Mouse (Mus musculus) adipocyte (in vitro differentiated cells): Measurements from ENCODE around the gene Grip2.

Experiments
- DNase-seq: peaks from one replicate; pipeline ENCODE4 v3.0.0-alpha.2; 2016; ENCODE audit warnings: low spot score

Gene Grip2

DNA sequence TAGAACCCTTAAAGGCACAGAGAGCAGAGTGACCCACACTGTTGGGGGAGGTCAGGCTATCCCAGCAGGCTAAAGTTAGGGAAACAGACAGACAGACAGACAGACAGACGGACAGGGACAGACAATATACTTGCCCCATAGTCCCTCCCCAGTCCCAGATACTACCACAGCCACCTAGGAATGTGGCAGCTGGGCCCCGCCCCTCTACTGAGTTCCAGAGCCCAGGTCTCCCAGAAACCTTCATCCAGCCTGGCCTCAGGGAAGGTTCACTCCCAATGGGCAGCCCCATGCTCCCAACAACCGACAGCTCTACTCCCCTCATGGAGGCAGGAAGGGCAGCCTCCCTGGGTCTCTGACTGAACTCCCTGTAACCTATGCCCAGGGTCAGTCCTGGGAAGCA lies 31.4 kb downstream of the Grip2 start:
- no peak for DNase-seq

DNA sequence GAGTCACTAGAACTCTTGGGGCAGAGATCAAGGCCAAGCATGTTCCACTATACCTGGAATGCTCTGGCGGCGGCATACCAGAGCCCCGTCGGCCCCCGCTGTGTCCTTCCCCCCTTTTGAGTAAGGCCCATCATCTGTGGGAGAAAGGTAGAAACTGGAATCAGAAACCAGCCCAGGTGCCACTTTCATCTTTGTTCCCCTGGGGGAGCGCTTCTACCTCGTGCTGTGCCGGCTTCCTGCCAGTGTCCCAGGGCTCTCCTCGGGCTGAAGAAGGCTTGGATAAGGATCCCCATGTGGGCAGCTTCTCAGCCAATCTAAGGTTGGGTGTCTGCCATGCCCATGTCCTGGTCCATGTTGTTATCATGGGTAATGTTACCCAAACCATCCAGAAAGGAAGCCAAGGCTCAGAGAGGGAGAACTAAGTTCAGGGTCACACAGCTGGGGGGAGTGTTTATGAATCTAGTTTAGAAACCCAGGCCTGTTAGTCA lies 38.7 kb downstream of the Grip2 start:
- no peak for DNase-seq

DNA sequence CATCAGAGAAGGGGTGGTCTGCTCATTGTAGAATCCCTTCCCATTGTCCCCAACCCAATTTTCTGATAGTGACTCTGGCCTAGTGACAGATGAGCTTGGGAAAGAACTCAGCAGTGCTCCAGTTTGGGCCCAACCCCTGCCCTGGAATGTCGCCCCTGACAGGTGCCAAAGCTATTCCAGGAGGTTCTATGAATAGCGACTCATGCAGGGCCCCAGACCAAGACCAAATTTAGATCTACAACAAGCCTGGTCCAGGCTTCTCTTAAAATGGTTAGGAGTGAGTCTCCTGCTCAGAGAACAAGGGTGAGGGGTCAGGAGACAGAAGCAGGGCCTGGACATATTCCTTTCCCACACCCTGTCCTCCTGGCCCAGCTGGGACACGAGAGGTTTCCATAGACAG lies 42.0 kb downstream of the Grip2 start:
- no peak for DNase-seq

DNA sequence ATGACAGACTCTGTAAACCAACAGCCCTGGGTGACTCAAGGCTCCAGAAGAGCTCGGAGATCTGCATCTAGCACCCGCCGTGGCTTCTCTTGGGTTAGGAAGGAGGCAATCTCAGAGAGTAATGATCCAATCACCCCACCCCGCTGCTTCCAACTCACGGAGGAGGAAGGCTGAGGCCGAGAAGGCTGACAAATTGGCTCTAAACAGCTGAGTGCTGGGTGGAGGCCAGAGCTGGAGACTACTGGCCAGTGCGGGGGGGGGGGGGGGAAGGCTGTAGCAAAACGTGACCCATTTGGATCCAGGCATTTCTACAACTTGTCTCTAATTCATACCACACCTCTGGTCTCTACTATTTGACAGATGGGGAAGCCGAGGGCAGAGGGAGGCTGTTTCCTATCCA lies 47.8 kb downstream of the Grip2 start:
- DNase-seq = no peak

DNA sequence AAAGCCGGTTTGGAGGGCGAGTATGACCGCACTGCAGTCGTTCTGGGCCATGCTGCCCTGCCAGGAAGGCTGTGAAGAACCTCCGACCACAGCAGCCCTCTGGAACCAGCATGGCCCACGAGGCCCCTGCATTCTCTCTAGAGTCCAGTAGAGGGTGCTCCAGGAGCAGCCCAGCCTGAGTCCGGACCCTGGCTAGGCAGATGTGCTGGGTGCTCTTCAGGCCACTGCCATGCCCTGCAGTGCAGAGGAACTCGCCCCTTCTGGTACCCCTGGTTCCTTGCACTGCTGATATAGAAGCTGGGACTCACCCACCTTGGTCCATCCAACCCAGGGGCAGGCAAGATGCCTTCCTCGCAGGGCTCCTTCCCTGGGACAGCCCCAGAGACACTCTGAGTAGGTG lies 50.5 kb downstream of the Grip2 start:
- peak; percentile 81 for DNase-seq

DNA sequence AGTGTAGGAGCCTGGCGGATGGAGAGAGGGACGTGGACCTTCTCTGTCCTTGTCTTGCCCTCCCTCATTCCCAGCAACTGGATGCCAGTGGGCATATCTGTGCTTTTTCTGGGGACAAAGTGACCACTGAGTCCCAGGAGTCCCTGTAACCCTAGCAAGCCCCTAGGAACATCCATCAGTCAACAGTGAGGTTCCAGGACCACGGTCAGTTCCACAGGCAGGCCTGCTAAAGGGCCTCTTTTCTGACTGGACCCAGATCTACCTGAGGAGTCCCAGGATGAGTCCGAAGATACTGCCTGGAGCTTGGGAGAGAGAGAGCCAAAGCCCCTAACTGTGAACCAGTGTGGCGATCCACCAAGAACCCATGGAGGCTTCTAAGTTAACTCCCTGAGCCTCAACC lies 53.1 kb downstream of the Grip2 start:
- DNase-seq = no peak

DNA sequence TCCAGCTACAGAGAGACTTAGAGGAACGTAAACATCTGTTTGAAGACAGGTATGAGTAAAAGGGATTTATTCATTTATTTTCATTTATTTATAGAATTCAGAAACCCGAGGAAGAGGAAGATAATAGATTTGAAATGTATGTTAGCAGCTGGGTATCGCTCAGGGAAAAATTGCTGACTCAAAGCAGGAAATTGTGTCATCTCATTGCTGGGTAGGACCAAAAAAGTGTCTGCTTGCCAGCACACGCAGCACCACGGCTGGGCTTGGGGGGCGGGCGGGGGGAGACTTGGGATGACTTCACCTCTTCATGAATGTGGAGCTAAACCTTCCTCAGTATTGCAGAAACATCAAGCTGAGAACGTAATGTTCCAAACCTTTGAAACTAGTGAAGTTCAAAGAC lies 59.5 kb downstream of the Grip2 start:
- DNase-seq = no peak

DNA sequence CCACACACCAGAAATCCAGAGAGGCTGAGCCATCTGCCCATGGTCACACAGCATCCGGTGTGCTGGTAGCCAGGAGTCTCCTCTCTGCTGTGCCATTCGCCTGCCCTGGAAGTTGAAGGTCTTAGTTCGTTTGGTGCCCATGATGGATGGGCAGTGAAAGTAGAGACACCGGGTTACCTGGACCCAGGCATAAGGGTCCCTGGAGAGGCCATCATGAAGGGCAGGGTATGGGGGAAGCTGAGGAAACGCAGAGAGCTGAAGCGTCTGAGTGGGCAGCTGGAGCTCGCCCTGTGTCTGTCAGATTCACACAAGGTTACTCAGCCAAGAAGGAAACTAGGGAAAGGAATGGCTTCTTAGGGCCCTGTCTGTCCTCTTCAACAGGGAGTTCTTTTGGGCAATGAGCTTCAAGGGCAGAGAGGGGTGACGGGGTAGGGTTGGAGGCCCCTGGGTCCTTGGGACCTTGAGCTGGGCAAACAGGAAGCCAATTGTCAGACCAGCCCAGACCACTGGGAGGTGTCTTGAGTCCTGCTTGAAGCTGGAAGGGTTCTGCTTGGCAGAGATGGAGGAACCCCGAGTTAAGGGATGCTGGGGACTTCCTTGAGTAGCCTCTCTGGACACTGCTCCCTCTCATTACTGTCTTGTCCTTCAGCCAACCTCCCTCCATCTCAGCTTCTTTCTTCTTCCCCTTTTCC lies 64.9 kb downstream of the Grip2 start:
- DNase-seq = no peak

DNA sequence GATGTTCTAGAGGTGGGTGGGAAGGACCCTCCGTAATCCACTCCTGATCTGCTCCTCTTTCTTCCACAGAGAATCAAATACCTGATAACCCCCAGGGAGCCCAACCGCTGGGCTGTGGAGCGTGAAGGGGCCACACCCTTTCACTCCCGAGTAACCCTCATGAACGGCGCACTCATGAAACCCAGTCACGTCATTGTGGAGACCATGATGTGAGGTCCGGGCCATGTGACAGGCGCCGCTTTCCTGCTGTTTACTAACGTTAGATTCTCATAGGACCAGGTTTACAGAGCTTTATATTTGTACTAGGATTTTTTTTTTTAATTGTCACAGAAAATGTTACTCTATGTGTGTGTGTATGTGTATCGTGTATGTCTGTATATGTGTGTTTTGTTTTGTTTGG lies 72.2 kb downstream of the Grip2 start:
- no peak for DNase-seq

DNA sequence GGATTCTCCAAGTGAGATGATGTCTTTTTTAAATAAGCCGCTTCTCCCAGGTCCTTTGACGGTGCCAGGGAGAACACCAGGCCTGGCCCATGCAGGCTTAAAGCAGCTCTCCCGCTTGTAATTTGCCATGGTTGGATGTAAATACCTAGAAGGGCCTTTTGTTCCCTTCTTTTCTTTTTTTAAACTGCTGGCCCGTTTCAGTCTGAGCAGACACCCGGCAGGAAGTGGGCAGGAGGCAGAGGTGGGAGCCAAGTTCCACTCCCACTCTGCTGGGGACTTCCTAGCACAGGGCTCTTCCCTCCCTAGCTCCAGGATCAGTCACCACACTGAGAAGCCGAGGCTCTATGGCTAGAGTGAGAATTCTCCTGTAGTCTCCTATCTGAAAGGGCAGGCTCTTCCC lies 73.0 kb downstream of the Grip2 start:
- DNase-seq = no peak

DNA sequence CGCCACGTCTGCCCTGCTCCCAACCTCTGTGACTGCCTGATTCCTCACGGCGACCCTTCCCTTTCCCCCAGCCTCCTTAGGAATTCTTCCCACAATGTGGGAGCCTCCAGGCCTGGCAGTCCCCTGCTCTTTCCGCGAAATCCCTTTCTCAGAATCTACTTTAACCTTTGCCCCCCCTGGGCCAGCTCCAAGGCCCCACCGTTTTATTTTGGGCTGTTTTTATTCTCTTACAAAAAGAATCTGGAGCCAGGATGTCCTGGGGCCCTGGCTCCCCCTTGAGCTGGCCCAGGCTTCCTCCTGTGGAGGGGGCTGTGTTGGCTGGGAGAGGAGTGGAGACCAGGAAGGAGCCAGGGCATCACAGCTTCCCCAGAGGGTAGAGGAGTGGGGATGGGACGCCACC lies 74.2 kb downstream of the Grip2 start:
- DNase-seq = peak; percentile 56

DNA sequence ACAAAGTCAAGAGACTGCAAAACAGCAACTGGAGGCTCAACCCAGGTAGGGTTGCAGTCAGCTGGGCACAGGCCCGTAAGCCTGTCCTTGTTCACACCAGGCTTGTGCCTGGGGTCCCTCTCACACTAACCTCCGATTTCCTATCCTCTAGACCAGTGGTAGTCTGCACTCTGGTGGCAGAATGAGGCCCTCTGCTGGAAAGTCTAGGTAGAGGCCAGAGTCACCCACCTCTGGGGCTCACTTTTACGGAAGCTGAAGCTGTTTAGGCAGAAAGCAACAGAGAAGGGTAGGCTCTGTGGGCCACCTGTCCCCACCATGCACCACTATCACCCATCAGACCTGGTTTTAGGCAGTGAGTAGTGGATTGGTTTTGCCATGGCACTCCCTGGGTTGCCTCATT lies 76.1 kb downstream of the Grip2 start:
- peak; percentile 37 for DNase-seq

DNA sequence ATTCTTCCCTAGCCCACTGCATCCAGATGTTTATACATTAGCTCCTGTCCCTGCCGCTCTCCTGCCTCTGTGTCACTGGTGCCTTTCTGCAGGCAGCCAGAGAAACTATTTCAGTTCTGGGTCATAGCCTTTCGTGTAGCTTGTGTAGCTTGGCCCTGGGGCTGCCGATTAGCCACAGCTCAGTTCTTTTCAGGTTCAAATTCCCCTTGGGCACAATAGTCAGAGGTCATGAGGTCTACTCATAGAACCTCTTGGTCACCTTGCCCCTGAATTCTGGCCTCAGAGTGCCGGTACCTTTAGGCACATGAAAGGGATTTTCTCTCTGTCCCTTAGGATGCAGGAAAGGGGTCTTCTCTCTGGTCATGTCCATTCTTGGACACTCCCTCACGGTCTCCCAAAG lies 80.3 kb downstream of the Grip2 start:
- no peak for DNase-seq

DNA sequence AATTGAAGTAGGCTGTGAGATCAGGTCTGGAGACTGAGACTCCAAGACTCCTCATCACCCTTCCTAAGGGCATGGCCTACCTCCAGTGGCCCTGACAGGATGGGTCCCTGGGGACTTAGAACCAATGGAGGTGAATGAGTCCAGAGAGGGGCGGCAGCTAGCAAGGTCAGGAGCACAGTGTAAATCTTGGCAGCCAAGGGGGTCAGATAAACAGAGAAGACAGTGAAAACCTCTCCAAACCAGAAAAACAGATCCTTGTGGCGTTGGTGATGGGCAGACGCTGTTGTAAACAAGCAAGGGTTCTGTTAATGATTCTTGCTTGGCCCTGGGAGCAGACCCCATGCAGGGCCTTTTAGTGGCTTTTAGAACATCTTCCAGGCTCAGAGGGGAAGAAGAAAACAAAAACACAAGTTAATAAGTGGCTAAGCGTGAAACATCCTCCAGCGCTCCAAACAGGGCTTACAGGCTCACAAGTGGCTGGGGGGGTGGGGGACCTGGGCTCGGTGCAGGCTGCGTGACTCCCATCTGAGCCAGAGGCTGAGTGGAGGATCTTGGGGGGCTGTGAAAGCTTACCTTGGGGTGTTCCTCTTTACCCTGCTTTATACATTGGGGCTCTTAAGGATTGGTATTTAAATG lies 81.0 kb downstream of the Grip2 start:
- DNase-seq = no peak

DNA sequence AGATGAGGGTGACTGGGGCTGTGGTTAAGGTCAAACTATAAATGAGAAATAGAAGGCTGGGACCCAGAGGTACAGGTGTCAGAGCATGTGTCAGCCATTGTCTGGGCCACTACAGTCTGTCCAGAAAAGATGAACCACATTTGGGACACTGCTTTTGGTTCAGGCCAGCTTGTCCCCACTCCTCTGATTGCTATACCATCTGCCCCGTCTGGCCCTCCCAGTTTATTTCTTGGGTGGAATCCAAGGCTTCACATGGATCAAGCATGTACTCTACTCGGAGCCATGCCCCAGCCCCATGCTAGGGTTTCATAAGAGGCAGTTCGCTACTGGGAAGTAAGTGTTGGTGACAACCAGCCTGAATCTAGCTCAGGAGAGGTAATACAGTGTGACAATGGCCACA lies 81.8 kb downstream of the Grip2 start:
- DNase-seq = no peak

DNA sequence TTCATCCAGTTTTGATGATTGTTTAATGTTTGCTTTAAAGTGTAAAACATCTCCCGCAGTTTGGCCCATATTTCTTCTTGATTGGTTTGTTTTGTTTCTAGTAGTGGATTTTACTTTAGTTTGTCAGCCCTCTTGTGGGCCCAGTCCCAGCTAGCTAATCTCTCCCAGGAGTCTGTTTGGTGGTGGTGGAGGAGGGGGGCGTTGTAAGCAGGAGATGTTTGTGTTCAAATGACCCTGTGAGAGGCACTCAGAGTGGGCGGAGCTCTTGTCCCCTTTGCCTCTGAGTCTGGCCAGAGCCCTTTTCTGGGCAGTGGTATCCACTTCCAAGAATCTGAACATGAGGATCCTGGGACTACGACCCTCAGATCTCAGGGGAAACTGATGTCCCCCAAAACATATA lies 83.2 kb downstream of the Grip2 start:
- DNase-seq = no peak

DNA sequence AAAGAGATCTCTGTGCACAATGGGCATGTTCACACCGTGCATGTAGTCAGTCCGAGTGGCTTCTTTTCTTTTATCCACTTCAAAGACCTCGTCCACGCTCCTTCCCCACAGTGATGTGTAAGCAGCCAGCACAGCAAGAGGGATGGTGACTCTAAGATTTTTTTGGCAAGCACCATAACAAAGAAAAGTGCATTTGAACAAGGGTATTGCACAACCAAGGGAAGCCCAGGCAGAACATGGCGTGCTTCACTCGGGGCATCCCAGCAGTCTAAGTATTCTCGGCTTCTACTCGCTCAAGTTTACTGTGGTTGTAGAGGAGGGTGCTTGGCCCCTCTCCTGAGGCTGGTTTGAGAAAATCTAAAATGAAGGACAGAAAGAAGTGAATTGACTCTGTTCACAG lies 84.1 kb downstream of the Grip2 start:
- DNase-seq = peak; percentile 52

DNA sequence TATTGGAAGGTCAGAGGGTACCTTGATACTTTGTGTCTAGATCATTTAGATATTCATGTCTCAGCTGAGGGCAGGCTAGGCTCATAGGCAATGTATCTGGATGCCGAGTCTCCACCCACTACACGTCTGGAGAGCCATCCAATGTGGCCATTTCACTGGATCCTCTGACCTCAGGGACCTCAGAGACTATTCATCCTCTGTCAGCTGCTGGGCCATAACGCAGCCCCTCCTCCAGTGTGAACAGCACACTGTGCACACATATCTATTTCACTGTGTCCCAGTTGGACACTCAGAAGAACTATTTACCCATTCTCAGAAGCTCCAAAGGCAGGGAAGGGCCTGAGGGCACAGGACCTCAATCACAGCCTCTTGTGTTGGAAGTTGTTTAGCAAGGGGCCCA lies 84.6 kb downstream of the Grip2 start:
- peak; percentile 38 for DNase-seq

DNA sequence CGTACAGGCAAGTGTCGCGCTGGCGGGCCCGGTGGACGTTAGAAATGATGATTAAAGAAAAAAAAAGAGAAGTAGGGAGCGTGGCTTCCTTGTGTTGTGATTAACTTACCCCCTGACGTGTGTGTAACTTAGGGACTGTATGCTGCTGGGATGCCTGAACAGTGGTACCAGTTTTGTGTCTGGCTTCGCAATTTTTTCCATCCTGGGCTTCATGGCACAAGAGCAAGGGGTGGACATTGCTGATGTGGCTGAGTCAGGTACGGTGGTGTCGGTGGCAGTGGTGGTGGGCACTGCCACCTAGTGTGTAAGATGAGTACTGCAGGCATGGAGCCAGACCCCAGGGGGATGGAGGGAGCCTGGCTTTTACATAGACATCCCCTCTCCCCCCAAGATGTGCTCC lies 86.0 kb downstream of the Grip2 start:
- peak; percentile 58 for DNase-seq

DNA sequence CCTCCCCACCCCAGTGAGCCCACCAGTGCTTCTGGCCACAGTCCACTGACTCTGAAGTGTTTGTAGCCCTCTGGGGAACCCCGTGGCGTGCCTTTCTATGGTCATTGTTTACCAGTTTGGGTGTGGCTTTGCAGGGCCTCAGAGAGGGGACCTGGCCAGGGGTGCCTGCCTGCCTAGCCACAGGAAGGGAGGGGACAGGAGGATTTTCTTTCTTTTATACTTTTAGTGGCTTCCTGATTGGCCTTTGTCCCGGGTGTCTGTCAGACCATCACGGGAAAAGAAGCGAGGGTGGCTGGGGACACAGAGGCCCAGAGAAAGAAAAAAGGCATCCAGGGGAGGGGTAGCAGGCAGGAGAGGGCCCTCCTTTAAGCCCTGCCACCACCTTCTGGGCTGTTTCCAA lies 89.0 kb downstream of the Grip2 start:
- DNase-seq = no peak

DNA sequence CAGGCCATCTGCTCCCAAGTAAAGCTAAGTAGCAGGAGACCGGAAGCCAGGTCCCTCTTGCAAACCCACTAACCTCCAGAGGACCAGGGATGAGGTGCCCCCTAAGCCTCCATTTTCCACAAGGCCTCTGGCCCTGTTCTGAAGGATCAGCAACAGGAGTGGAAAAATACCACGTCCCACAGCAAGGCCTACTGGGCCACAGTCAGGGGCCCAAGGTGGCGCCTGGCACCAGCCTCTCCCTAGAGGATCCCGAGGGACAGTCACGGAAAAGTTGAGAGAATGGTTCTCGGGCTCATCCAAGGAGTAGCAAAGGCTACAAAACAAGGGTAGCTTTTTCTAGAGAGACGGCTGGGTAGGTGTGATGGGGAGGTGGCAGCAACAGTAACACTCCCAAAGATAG lies 89.6 kb downstream of the Grip2 start:
- DNase-seq = peak; percentile 58

DNA sequence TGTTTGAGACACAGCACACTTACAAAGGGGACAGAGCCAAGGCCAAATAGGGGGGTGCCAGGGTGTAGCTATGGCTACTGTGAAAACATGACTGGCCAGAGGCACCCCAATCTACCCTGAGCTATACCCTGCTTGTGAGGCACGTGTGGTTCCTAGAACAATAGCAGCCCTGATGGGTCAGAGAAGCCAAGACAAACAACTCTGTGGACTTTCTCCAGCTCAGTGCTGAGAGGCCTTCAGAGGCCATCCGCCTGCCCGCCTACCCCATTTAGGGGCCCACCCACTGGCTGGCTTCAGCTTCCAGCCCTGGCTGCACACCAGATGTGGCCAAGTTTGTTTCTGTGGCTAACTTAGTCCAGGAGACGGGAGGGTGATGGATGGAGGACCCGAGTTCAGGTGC lies 90.6 kb downstream of the Grip2 start:
- peak; percentile 99 for DNase-seq

DNA sequence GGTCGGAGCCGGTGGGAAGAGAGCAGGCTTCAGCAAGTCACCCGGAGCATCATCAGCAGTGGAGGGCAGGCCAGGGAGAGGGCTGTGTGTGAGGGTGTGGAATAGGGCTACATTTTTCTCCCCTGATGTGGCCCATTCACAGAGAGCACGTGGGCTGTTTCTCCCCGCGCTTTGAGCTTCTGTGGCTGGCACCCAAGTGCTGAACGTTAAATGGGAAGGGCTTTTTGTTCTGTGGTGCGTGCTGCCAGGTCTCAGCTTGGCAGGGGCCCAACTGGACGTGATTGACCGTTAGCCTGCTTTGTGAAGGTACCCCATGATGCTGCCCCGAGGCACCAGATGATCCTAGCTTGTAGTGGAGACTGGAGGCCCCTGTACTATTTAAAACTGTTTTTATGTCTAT lies 94.9 kb downstream of the Grip2 start:
- DNase-seq = peak; percentile 67

DNA sequence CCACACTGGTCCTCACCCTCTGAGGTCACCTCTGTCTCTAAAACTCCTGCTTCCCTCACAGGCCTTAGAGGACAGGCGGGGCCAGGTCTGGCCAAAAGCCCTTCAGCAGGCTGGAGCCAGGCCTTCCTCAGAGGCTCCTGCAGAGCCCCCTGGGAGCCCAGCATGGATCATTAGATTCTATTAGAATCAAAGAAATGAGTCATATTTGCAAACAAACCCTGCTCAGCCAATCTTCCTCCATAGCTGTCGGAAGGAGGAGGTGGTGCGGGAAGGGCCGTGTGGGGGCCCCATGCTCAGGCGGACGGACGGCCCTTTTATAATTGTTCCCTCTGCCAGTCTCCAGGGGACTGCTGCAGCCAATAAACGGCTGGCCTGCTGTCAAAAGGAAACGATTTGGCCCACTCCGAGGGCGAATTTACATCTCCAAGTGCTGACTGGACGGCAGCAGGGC lies 97.3 kb downstream of the Grip2 start:
- peak; percentile 95 for DNase-seq
